Mouse (Mus musculus): ENCODE results near the gene Rbks.
"Not testable (repeated sequence)": the region's sequence is repeated elsewhere in the genome, so short reads cannot be mapped to it uniquely, and the experiment has no call there.

Gene Rbks

GRCm38 (mm10) chr5:31678000-31678399 is 19.4 kb downstream of the Rbks start:
- no peak for DNase-seq (ENCODE audit: low spot score)

GRCm38 (mm10) chr5:31673431-31673830 is 24.0 kb downstream of the Rbks start:
- no peak for DNase-seq (ENCODE audit: low spot score)

DNA sequence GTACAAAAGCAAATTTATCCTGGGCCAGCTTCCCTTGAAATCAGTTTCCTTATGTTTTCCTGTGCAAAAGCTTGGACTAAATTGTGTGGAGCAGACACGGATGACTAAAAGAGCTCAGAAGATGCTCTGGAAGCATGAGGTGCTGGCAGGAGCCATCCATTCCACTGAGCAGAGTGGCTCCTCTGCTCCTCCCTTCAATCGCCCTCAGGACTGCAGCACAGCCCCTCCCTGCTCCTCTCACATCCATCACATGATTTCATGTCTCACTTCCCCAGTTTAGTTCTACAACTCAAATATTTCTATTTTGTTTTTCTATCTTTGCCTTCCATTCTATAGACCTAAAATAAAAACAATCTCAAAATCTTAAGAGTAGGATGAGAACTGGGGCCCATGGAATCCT is 26.3 kb downstream of the Rbks start:
- no peak for DNase-seq (ENCODE audit: low spot score)

DNA sequence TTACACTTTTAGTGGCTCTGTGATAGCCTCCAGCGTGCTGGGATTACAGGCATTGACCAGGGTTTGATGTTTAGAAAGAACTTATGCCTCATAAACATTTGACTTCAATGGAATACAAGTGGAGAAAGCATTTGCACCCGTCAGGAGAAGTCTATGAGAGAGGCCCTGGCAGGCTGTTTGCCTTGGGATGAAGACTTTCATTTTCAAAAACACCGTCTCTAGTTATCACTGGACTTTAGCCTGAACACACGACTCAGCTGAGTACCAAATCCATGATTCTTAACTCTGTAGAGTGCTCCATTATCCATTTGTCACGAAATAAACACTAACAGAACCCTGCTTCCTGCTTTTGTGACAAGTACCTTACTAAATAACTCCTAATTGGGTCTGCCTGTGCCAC is 27.4 kb downstream of the Rbks start:
- no peak for DNase-seq (ENCODE audit: low spot score)

- no peak for DNase-seq (ENCODE audit: low spot score)
Measured at GRCm38 (mm10) chr5:31668325-31668968, 29.0 kb downstream of the Rbks start.

- DNase-seq (ENCODE audit: low spot score): no peak
Measured at GRCm38 (mm10) chr5:31666176-31666575, 31.3 kb downstream of the Rbks start.

GRCm38 (mm10) chr5:31655688-31656190 is 41.7 kb downstream of the Rbks start:
- DNase-seq (ENCODE audit: low spot score): no peak

DNA sequence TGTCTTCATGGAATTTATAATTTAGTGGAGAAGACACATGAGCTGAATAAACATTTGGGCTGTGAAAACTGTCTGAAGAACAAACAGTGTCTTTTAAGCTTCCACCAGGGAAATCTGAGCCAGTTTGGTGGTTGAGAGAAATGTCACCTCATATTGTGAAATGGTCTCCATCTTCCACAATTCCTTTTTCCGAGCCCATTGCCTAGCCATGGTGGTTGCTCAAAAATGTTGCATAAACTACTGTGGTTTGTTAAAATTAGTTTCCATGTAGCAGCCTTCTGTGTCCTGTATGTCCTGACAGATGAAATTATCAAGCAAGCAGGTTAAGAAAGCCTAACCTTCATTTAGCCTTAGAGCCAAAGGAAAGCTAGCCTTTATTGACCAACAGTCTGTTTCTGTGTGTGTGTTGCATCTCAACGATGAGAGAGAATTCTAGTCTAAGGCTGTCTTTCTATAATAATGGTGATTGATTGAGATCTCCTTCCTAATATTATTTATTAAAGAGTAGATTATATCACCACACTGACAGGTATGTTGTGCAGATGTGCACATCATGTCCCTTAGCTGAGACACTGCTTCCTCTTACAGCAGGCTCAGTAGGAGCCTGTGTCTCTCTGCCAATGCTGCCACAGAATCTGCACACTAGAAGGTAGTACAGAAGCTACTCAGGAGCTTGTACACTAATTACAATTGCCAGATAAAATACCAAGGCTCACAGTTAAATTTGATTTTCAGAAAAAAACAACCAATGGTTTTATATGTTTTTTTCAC is 46.7 kb downstream of the Rbks start:
- no peak for DNase-seq (ENCODE audit: low spot score)

GRCm38 (mm10) chr5:31647327-31647726 is 50.1 kb downstream of the Rbks start:
- DNase-seq (ENCODE audit: low spot score): no peak

GRCm38 (mm10) chr5:31646574-31646973 is 50.9 kb downstream of the Rbks start:
- no peak for DNase-seq (ENCODE audit: low spot score)

GRCm38 (mm10) chr5:31645798-31646197 is 51.6 kb downstream of the Rbks start:
- no peak for DNase-seq (ENCODE audit: low spot score)

- no peak for DNase-seq (ENCODE audit: low spot score)
Measured at GRCm38 (mm10) chr5:31644847-31645246, 52.6 kb downstream of the Rbks start.

DNA sequence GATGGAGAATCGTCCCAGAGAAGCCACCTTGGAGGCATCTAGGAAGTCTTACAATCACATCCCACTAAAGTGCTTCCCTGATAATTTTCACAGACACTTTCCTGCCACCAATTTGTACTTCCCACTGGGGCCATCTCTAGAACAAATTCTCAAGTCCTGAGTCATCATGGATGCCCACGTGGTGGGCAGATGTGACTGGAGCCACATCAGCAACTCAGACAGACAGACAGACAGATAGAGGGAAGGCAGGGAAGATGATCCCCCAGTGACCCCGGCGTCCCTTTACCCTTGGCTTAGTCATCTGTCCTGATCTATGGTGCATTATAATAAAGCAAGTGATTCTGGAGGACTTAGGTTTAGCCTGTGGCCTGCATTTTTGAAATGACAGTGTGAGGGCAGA is 53.2 kb downstream of the Rbks start:
- no peak for DNase-seq (ENCODE audit: low spot score)

DNA sequence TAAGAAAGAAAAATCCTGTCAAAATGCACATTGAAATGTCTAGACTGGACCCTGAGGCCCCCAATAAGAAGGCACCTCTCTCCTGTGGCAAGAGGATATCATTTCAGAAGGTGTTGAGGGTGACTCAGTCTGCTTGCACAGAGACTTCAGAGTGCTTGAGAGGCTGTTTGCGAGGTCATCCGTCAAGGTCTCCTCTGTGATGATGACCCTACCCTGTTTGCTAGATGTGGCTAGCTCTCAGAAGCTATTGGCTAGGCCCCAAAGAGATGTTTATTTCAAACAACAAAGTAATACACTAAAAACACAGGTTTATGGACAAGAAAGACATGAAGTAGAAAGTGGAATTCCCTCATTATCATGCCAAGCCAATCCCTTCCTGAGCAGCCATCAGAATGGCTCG is 55.1 kb downstream of the Rbks start:
- DNase-seq (ENCODE audit: low spot score): no peak

DNA sequence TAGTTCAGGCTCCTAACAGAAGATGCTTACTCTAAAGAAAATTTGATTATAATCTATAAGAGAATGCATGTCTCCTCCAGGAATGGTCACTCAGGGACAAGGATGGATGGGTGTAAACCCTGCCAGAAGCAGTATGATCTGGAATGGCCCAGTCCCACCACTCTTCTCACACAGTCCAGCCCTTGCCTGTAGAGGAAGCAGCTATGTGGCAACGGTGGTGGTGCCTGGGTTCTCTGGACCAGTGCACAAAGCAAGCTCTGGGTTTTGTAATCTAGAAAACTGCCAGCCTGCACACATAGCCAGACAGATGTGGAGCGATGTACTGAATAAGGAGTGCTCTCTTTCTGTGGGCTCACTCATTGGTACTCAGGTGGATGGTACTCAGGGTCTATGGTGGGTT is 56.9 kb downstream of the Rbks start:
- no peak for DNase-seq (ENCODE audit: low spot score)

GRCm38 (mm10) chr5:31636636-31637253 is 60.7 kb downstream of the Rbks start:
- no peak for DNase-seq (ENCODE audit: low spot score)

- DNase-seq (ENCODE audit: low spot score): no peak
Measured at GRCm38 (mm10) chr5:31634679-31635078, 62.7 kb downstream of the Rbks start.

DNA sequence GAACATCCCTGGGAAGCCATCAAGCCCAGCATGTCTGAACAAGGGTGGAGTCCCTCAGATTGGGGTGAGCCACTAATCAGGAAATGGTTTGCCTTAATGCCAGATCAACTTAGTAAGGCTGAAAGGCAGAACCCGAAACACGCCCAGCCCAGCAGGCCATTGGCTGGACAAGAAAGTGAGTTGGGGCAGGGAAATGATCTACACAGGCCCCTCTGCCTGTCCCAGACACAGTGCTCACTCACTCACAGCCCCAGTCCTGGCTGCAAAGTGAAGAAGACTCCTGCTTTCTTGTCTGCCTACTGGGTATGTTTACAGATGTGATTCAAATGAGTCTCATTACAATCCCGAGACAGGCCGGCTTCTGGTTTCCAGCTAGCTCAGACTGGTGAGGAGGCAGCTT is 63.3 kb downstream of the Rbks start:
- DNase-seq (ENCODE audit: low spot score): no peak

DNA sequence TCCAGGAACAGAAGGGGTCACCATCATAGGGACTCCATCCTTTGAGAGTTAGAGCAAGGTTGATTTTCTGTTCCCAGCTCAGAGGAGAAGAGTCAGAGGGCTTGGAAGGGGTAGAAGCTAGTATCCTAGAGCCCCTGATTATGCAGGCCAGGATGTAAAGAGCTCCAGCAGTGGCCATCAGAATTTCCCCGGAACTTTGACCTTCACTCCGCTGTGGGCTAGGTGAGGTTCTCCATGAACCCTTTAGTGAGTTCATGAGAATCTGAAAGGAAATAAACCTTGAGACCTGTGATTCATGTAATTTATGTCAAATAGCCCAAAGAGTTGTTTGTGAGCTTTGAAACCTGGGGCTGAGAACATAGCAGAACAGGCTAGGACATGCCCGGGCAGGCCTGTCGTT is 66.3 kb downstream of the Rbks start:
- not testable (repeated sequence) for DNase-seq (ENCODE audit: low spot score)

DNA sequence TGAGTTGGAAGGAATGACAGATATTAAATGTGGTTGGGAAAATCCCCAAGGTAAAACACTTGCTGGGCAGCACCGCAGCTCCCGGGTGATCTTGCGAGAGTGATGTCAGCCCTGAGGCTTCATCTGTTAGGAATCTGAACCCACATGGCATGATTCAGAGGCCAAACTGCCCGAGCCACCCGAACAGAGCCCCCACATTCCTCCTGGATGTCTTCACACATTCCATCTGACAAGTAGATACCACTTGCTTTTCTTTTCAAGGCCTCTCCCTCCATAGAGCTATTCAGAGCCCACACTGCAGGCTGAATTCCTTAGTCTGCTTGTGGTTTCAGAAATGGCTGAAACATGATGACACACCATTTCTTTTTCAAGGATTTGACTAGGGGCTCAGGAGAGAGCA is 67.4 kb downstream of the Rbks start:
- no peak for DNase-seq (ENCODE audit: low spot score)

DNA sequence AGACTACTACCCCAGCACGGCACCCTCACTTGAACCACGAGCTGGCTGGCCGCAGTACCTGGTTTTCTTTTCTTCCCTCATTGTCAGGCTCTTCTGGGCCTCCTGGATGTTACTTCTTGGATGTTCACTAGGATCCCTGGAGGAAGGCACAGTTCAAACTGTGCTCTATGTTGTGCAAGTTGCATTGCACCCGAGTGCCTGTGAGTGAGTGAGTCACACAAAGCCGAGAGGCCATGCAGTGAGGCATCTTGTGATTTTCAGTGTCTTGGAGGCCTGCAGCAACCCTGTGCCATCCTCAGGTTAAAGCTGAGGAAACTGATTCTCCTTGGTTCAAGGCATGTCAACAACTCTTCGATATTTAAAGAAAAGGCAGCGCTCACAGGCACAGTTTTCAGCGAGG is 68.9 kb downstream of the Rbks start:
- no peak for DNase-seq (ENCODE audit: low spot score)

DNA sequence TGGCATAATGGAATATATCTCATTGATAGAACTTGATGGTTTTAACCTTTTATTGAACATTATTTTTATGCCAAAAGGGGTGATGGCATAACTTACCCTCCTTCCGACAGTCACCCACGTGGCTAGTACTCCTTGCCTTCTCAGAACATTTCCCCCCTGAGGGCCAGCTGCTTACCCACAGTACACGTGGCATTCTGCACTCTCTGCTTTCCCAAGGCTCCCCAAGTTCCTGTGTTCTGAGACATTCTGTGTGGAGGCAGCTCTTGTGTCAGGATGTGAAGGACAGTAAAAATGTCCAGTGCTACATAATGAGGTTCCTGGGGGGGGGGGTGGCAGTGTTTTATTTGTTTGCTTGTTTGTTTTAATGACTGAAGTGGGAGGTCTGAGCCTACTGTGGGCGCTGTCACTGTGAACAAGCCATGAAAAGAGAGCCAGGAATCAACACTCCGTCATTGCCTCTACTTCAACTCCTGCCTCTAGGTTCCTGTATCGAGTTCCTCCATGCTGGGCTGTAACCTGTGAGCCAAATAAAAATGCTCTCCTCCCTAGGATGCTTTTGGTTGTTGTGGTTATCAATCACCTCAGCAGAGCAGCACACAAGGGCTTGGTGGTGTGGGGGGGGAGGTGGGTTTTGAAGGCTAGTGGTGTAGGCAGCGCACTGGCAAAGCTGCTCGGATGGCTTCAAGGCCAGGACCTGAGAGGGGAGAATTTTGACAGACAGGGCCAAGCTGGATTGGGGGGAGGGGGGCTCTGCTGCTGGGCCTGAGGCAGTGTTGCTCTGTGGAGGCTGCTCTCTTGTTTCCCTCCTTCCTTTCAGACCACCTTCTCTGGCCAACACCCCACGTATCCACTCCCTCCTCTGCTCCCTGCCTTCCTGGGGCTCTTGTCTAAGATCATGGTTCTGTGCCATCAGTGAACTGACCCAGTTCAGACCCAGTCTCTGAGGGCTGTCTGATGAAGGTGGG is 69.6 kb downstream of the Rbks start:
- no peak for DNase-seq (ENCODE audit: low spot score)

Measured in T-cell, adult 2 months (primary cell).